Mouse (Mus musculus): ENCODE measurements at regions not wholly inside any gene's neighbourhood (a gene's known extent, or its start where the extent isn't known, plus 50 kb on each side); places are given as distances from the start of the nearest gene placed in this dataset.
"Not testable (repeated sequence)": the region's sequence is repeated elsewhere in the genome, so short reads cannot be mapped to it uniquely, and the experiment has no call there.

GRCm38 (mm10) chr12:51133676-51134075 is 214.2 kb upstream of the G2e3 start:
- ATAC-seq (ENCODE audit: insufficient number of reproducible peaks, low FRiP score, low TSS enrichment), result not testable (repeated sequence)

- no peak; the same call in 1 of the 2 replicates for ATAC-seq (ENCODE audit: insufficient number of reproducible peaks, low FRiP score, low TSS enrichment)
Observed at GRCm38 (mm10) chr12:51128274-51128673, 219.6 kb upstream of the G2e3 start.

- no peak for ATAC-seq (ENCODE audit: insufficient number of reproducible peaks, low FRiP score, low TSS enrichment)
Observed at GRCm38 (mm10) chr12:51118781-51119180, 229.1 kb upstream of the G2e3 start.

- peak; percentile 83 for ATAC-seq (ENCODE audit: insufficient number of reproducible peaks, low FRiP score, low TSS enrichment)
Observed at GRCm38 (mm10) chr12:51118021-51118694, 229.7 kb upstream of the G2e3 start.

- ATAC-seq (ENCODE audit: insufficient number of reproducible peaks, low FRiP score, low TSS enrichment), result peak; percentile 10; the same call in 1 of the 2 replicates
Observed at GRCm38 (mm10) chr12:51117436-51118020, 230.3 kb upstream of the G2e3 start.

- no peak for ATAC-seq (ENCODE audit: insufficient number of reproducible peaks, low FRiP score, low TSS enrichment)
Observed at GRCm38 (mm10) chr12:51111811-51112210, 236.1 kb upstream of the G2e3 start.

GRCm38 (mm10) chr12:51108044-51108443 is 239.8 kb upstream of the G2e3 start:
- no peak for ATAC-seq (ENCODE audit: insufficient number of reproducible peaks, low FRiP score, low TSS enrichment)

GRCm38 (mm10) chr12:51103541-51104042 is 244.3 kb upstream of the G2e3 start:
- no peak for ATAC-seq (ENCODE audit: insufficient number of reproducible peaks, low FRiP score, low TSS enrichment)

GRCm38 (mm10) chr12:51101636-51102035 is 246.2 kb upstream of the G2e3 start:
- ATAC-seq (ENCODE audit: insufficient number of reproducible peaks, low FRiP score, low TSS enrichment), result no peak

GRCm38 (mm10) chr12:51100868-51101267 is 247.0 kb upstream of the G2e3 start:
- no peak for ATAC-seq (ENCODE audit: insufficient number of reproducible peaks, low FRiP score, low TSS enrichment)

GRCm38 (mm10) chr12:51095974-51096373 is 251.9 kb upstream of the G2e3 start:
- ATAC-seq (ENCODE audit: insufficient number of reproducible peaks, low FRiP score, low TSS enrichment), result no peak

GRCm38 (mm10) chr12:51089324-51089723 is 258.5 kb upstream of the G2e3 start:
- ATAC-seq (ENCODE audit: insufficient number of reproducible peaks, low FRiP score, low TSS enrichment), result no peak

- no peak for ATAC-seq (ENCODE audit: insufficient number of reproducible peaks, low FRiP score, low TSS enrichment)
Observed at GRCm38 (mm10) chr12:51081809-51082208, 266.1 kb upstream of the G2e3 start.

- ATAC-seq (ENCODE audit: insufficient number of reproducible peaks, low FRiP score, low TSS enrichment), result no peak
Observed at GRCm38 (mm10) chr12:51073503-51073902, 274.4 kb upstream of the G2e3 start.

GRCm38 (mm10) chr12:51060931-51061330 is 286.9 kb upstream of the G2e3 start:
- ATAC-seq (ENCODE audit: insufficient number of reproducible peaks, low FRiP score, low TSS enrichment), result no peak

GRCm38 (mm10) chr12:51058569-51058968 is 289.3 kb upstream of the G2e3 start:
- ATAC-seq (ENCODE audit: insufficient number of reproducible peaks, low FRiP score, low TSS enrichment), result peak; percentile 20; the same call in 1 of the 2 replicates

- ATAC-seq (ENCODE audit: insufficient number of reproducible peaks, low FRiP score, low TSS enrichment), result peak; percentile 36; the same call in 1 of the 2 replicates
Observed at GRCm38 (mm10) chr12:51058104-51058503, 289.8 kb upstream of the G2e3 start.

- ATAC-seq (ENCODE audit: insufficient number of reproducible peaks, low FRiP score, low TSS enrichment), result no peak
Observed at GRCm38 (mm10) chr12:51047116-51047515, 300.7 kb upstream of the G2e3 start.

- ATAC-seq (ENCODE audit: insufficient number of reproducible peaks, low FRiP score, low TSS enrichment), result no peak
Observed at GRCm38 (mm10) chr12:51045437-51045836, 302.4 kb upstream of the G2e3 start.

GRCm38 (mm10) chr12:51045020-51045419 is 302.8 kb upstream of the G2e3 start:
- no peak for ATAC-seq (ENCODE audit: insufficient number of reproducible peaks, low FRiP score, low TSS enrichment)

GRCm38 (mm10) chr12:51032193-51032592 is 315.7 kb upstream of the G2e3 start:
- no peak for ATAC-seq (ENCODE audit: insufficient number of reproducible peaks, low FRiP score, low TSS enrichment)
